Mouse (Mus musculus) heart, embryonic 15.5 days (tissue): Measurements from ENCODE around the gene H2-T3. TPM values are rescaled to one million over a fixed set of nuclear protein-coding genes. Genes with fewer than 3 reads are reported as not detected.
"Not testable (repeated sequence)": the region's sequence is repeated elsewhere in the genome, so short reads cannot be mapped to it uniquely, and the experiment has no call there.

Source experiments
- ATAC-seq: fragments of 200-750 bp; cut with Nextera tagmentation; replicated peaks from 2 replicates; pipeline ENCODE4 v1.8.0; 2017; ENCODE audit warnings: low read depth, moderate TSS enrichment; ENCODE audit not compliant: insufficient number of reproducible peaks, insufficient read depth, low FRiP score
- H3K27ac ChIP-seq: fragments of 300-500 bp; sonication (generic); 2 replicates; pipeline ENCODE4 v1.5.1; 2015; ENCODE audit warnings: mild to moderate bottlenecking, inconsistent platforms
- H3K27me3 ChIP-seq: fragments of 300-500 bp; sonication (generic); 2 replicates; pipeline ENCODE4 v1.6.1; 2015; ENCODE audit warnings: inconsistent platforms
- H3K36me3 ChIP-seq: fragments of 300-500 bp; sonication (generic); 2 replicates; pipeline ENCODE4 v1.6.1; 2015; ENCODE audit warnings: mild to moderate bottlenecking, inconsistent platforms
- H3K4me1 ChIP-seq: fragments of 300-500 bp; sonication (generic); replicated peaks from 2 replicates; pipeline ENCODE4 v1.6.1; 2015; ENCODE audit warnings: inconsistent platforms
- H3K4me2 ChIP-seq: fragments of 300-500 bp; sonication (generic); 2 replicates; pipeline ENCODE4 v1.6.1; 2015; ENCODE audit warnings: inconsistent platforms, mild to moderate bottlenecking, moderate library complexity
- H3K4me3 ChIP-seq: fragments of 300-500 bp; sonication (generic); 2 replicates; pipeline ENCODE4 v1.5.1; 2015; ENCODE audit warnings: mild to moderate bottlenecking, inconsistent platforms
- H3K9ac ChIP-seq: fragments of 300-500 bp; sonication (generic); 2 replicates; pipeline ENCODE4 v1.6.1; 2015; ENCODE audit warnings: mild to moderate bottlenecking, inconsistent platforms
- H3K9me3 ChIP-seq: fragments of 300-500 bp; sonication (generic); replicated peaks from 2 replicates; pipeline ENCODE4 v1.6.1; 2016; ENCODE audit warnings: inconsistent platforms
- WGBS: fragments of 180-500 bp; shearing (Covaris S2); methylation state at CpG from one replicate; pipeline ENCODE4 v1.1.7; 2015; ENCODE audit warnings: mixed read lengths; 5-methylcytosine and 5-hydroxymethylcytosine counted together
- polyA plus RNA-seq: library from polyadenylated mRNA; unstranded; fragments of >200 nt; fragmentation: Nextera tagmentation; extraction: Ambion mirVana; gene quantifications from 2 replicates; pipeline ENCODE4 v1.2.1, GENCODE M21; 2015

Gene H2-T3
- polyA plus RNA-seq, 1 experiment from 2014 or later: not detected

DNA sequence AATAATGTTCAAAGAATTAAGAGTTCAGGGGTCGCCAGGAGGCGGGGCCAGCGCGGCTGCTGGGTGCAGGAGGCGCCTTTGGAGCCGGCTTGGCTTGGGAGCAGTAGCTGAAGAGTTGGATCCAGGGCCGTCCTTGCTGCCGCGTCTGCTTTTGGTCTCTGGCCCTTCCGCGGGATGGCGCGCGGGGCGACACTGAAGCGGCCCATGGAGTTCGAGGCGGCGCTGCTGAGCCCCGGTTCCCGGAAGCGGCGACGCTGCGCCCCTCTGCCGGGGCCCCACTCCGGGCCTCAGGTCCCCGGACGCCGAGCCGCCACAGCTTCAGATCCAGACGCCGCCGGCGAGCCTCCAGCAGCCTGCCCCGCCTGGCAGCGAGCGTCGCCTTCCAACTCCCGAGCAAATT lies 11.1 kb downstream of the H2-T3 start:
- not testable (repeated sequence) for ATAC-seq, H3K27ac ChIP-seq, H3K4me1 ChIP-seq, H3K9me3 ChIP-seq, H3K36me3 ChIP-seq
- peak overlapping the region; percentile 75 for H3K4me2 ChIP-seq
- WGBS: under 1% methylated on average over 40 of the region's 40 CpGs
- H3K27me3 ChIP-seq: peaks cover 41% of the 10 kb centered on the region
- H3K4me3 ChIP-seq: peak overlapping the region; percentile 48
- peak overlapping the region; percentile 48 for H3K9ac ChIP-seq

- ATAC-seq, H3K36me3 ChIP-seq, H3K27ac ChIP-seq, H3K9me3 ChIP-seq, H3K4me2 ChIP-seq, H3K9ac ChIP-seq, H3K4me1 ChIP-seq, H3K4me3 ChIP-seq: not testable (repeated sequence)
- no CpG with 5 or more reads among the region's 2 CpGs for WGBS
- H3K27me3 ChIP-seq: peaks cover 38% of the 10 kb centered on the region
Observed at GRCm38 (mm10) chr17:36176132-36176531, 14.0 kb downstream of the H2-T3 start.

- WGBS: 29% methylated on average over 1 of the region's 1 CpGs
- no peak overlapping the region for H3K4me2 ChIP-seq
- H3K4me1 ChIP-seq: peaks cover 6% of the 10 kb centered on the region
- H3K9ac ChIP-seq: no peak overlapping the region
- H3K27me3 ChIP-seq: peaks cover 70% of the 10 kb centered on the region
- no peaks in the 10 kb centered on the region for H3K36me3 ChIP-seq
- no peak for ATAC-seq
- H3K4me3 ChIP-seq: no peak overlapping the region
- no peaks in the 10 kb centered on the region for H3K9me3 ChIP-seq
- H3K27ac ChIP-seq: no peak overlapping the region
Observed at GRCm38 (mm10) chr17:36170287-36170814, 19.7 kb downstream of the H2-T3 start.

DNA sequence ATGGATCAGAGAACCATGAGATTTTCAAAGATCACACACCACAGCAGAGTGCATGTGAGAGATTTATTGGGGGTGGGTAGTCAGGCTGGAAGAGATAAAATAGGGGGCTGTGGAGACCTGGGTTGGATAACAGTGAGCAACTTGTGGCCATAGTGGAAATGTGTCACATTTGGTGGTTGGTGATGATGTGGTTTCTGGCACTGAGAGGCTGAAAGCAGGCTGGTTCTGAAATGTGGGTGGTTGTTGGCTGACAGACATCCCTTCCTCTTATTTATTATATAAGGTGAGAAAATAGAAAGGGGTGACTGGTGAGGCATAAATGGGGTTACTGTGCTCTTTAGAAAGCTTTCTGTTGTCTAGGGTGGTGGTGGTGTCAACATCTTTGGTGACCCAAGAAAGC lies 20.3 kb downstream of the H2-T3 start:
- Histone ChIP-seq H3K9me3 (no peaks in the 10 kb centered on the region), H3K36me3 (no peaks in the 10 kb centered on the region), H3K27me3 (peaks cover 76% of the 10 kb centered on the region), H3K4me1 (peaks cover 6% of the 10 kb centered on the region), H3K4me2 (no peak overlapping the region), H3K9ac (no peak overlapping the region), H3K27ac (no peak overlapping the region), H3K4me3 (no peak overlapping the region)
- no peak for ATAC-seq

GRCm38 (mm10) chr17:36169094-36169493 lies 21.0 kb downstream of the H2-T3 start:
- not testable (repeated sequence) for H3K4me3 ChIP-seq, ATAC-seq, H3K9me3 ChIP-seq, H3K9ac ChIP-seq, H3K4me2 ChIP-seq, H3K36me3 ChIP-seq, H3K27ac ChIP-seq, H3K4me1 ChIP-seq
- peaks cover 77% of the 10 kb centered on the region for H3K27me3 ChIP-seq
- 33% methylated on average over 1 of the region's 1 CpGs for WGBS

DNA sequence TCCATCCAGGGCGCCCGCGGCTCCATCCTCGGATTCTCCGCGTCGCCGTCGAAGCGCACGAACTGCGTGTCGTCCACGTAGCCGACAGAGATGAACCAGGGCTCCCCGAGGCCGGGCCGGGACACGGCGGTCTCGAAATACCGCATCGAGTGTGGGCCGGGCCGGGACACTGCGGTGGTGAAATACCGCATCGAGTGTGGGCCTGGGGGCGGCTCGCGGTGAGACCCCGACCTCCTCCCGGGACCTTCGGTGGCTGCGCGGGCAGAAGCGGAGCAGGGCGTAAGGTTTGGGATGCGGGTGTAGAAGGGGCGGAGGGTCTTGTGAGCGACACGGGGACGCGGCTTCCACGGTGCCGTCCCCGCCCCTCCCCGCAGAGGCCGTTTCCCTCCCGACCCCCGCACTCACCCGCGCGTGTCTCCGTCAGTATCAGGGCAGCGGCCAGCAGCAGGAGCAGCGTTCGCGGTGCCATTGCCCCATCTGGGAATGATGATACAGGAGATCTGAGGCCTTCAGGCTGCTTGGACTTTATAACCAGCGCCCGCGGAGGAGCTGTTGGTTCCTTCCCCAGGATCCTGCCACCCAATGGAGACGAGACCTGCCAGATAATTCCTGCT lies 21.9 kb downstream of the H2-T3 start, which contains the start of gene Gm8909:
Gene Gm8909 (minus strand): TSS at position 499 of the 614 bp plus-strand sequence.
- 2% methylated on average over 63 of the region's 63 CpGs for WGBS
- peak within 1 kb of the TSS; percentile 60 for H3K4me2 ChIP-seq
- H3K9ac ChIP-seq: no peak within 1 kb of the TSS
- no peak for ATAC-seq
- no peaks in the 10 kb centered on the region for H3K36me3 ChIP-seq
- peak within 1 kb of the TSS; percentile 40 for H3K4me3 ChIP-seq
- peaks cover 6% of the 10 kb centered on the region for H3K4me1 ChIP-seq
- H3K27ac ChIP-seq: no peak within 1 kb of the TSS
- peaks cover 81% of the 10 kb centered on the region for H3K27me3 ChIP-seq
- no peaks in the 10 kb centered on the region for H3K9me3 ChIP-seq

DNA sequence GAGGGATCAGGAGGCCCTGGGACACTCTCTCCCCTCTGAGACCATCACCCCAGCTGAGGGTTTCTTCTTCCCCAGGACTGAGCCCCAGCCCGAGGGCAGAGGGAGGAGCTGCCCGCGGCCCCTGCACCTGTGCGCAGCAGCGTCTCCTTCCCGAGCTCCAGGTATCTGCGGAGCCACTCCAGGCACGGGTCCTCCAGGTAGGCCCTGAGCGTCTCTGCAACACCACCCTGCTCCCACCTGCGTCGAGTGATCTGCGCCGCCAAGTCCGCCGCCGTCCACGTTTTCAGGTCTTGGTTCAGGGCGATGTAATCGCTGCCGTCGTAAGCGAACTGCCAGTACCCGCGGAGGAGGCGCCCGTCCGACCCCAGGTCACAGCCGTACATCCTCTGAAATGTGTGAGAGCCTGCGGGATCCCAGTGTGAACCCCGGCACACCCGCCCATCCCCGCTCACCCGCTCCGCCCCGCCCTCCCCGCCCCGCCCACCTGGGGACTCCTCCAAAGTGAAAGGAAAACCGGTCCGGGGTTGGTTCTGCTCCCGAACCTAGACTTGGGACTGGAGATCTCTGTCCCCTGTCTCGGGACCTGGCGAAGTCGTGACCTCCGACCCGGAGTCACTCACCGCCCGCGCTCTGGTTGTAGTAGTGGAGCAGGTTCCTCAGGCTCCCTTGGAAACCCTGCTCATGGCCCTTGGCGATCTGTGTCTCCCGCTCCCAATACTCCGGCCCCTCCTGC lies 22.6 kb downstream of the H2-T3 start:
- ATAC-seq: no peak
- H3K4me2 ChIP-seq: peak overlapping the region; percentile 60
- WGBS: 2% methylated on average over 51 of the region's 51 CpGs
- H3K9ac ChIP-seq: no peak overlapping the region
- peaks cover 85% of the 10 kb centered on the region for H3K27me3 ChIP-seq
- peaks cover 6% of the 10 kb centered on the region for H3K4me1 ChIP-seq
- H3K9me3 ChIP-seq: no peaks in the 10 kb centered on the region
- no peak overlapping the region for H3K27ac ChIP-seq
- H3K36me3 ChIP-seq: no peaks in the 10 kb centered on the region
- peak overlapping the region; percentile 40 for H3K4me3 ChIP-seq

DNA sequence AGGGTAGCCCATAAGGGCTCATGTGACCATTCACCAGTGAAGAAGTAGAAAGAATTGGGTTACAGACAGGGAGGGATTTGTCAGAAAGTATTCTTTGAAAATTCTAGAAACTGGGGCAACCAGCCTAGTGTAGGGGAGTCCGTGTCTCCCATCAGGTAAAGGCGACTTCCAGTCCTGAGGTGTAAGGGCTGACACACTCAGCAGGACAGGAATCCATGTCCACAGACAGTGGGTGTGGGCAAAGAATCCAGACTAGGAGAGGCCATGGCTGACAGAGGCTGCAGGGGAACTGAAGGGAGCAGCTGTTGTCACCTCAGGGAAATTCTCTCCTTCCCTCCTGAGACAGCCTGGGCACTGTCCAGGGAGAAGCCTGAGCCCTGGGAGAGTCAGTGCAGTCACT lies 23.2 kb downstream of the H2-T3 start:
- not testable (repeated sequence) for H3K4me2 ChIP-seq, H3K9me3 ChIP-seq, H3K9ac ChIP-seq, ATAC-seq, H3K4me1 ChIP-seq, H3K27ac ChIP-seq, H3K36me3 ChIP-seq
- Histone ChIP-seq H3K4me3 (peak overlapping the region; percentile 40; the same call in 1 of the 2 replicates), H3K27me3 (peaks cover 87% of the 10 kb centered on the region)
- 12% methylated on average over 2 of the region's 2 CpGs for WGBS

DNA sequence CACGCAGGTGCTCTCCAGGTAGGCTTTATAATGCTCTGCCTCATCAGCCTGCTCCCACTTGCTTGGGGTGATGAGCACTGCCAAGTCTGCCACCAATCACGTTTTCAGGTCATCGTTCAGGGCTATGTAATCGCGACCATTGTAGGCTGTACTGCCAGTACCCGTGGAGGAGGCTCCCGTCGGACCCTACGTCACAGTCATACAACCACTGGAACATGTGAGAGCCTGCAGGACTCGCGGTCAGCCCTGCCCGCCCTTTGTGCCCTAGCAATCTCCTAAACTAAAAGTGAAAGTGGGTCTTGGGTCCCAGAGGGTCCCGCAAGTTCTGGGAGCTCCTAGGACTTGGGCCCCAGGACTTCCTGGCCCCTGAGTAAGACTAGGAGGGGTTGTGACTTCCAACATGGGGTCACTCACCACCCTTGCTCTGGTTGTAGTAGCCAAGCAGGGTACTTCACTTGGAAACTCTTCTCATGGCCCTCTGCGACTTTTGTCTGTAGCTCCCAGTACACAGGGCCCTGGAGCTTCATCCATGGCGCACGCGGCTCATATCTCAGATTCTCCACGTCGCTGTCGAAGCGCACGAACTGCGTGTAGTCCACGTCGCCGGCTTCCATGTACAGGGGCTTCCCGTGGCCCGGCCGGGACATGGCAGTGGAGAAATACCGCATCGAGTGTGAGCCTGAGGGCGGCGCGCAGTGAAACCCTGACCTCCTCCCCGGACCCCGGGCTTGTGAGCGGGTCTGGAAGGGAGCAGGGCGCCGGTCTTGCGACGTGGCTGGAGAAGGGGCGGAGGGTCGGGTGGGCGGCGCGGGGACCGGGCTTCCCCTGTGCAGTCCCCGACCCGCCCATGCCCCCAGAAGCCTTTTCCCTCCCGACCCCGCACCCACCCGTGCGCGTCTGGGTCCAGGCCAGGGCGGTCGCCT lies 28.7 kb downstream of the H2-T3 start:
- no peaks in the 10 kb centered on the region for H3K36me3 ChIP-seq
- H3K4me1 ChIP-seq: peaks cover 12% of the 10 kb centered on the region
- H3K9me3 ChIP-seq: no peaks in the 10 kb centered on the region
- peak overlapping the region; percentile 56 for H3K4me2 ChIP-seq
- no peak overlapping the region for H3K27ac ChIP-seq
- WGBS: 2% methylated on average over 51 of the region's 56 CpGs
- H3K27me3 ChIP-seq: peaks cover 85% of the 10 kb centered on the region
- no peak overlapping the region for H3K9ac ChIP-seq
- no peak for ATAC-seq
- H3K4me3 ChIP-seq: peak overlapping the region; percentile 35

DNA sequence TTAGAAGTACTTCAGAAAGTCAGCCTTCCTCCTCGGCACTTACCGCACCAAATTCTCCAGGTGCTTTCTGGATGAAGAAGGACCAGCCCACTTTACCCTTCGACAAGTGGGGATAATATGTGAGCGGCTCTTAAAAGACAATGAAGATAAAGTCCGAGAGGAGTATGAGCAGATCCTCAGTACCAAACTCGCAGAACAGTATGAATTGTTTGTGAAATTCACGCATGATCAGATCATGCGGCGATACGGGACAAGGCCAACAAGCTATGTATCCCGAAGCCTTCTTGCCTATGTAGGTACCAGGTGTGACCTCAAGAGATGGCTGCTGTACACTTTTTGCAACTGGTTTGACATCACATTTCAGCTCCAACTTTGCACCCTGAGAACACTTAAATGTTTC lies 31.8 kb downstream of the H2-T3 start:
- H3K9ac ChIP-seq, H3K36me3 ChIP-seq, ATAC-seq, H3K27ac ChIP-seq, H3K9me3 ChIP-seq: not testable (repeated sequence)
- Histone ChIP-seq H3K4me3 (peak overlapping the region; percentile 41), H3K4me1 (peaks cover 12% of the 10 kb centered on the region), H3K4me2 (peak overlapping the region; percentile 64), H3K27me3 (peaks cover 83% of the 10 kb centered on the region)
- WGBS: 21% methylated on average over 11 of the region's 11 CpGs

DNA sequence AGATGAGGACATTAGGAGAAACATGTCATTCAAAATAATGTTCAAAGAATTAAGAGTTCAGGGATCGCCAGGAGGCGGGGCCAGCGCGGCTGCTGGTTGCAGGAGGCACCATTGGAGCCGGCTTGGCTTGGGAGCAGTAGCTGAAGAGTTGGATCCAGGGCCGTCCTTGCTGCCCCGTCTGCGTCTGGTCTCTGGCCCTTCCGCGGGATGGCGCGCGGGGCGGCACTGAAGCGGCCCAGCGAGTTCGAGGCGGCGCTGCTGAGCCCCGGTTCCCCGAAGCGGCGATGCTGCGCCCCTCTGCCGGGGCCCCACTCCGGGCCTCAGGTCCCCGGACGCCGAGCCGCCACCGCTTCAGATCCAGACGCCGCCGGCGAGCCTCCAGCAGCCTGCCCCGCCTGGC lies 32.3 kb downstream of the H2-T3 start:
- Histone ChIP-seq H3K4me2 (peak overlapping the region; percentile 64), H3K4me3 (peak overlapping the region; percentile 41), H3K27me3 (peaks cover 84% of the 10 kb centered on the region), H3K4me1 (peaks cover 12% of the 10 kb centered on the region)
- H3K9ac ChIP-seq, H3K9me3 ChIP-seq, ATAC-seq, H3K36me3 ChIP-seq, H3K27ac ChIP-seq: not testable (repeated sequence)
- WGBS: under 1% methylated on average over 36 of the region's 36 CpGs
